Mouse (Mus musculus) adrenal gland, postnatal 4 days (tissue): ENCODE measurements around the gene Slitrk2. TPM values are rescaled to one million over a fixed set of nuclear protein-coding genes. Genes with fewer than 3 reads are reported as not detected.

Experiments used
- DNase-seq, 2 experiments: peaks; one replicate each; pipeline ENCODE4 v3.0.0; 2021 to 2022; ENCODE audit warnings: low spot score in 2 of 2, mixed read lengths in 2 of 2
- long read RNA-seq, 2 experiments: library from polyadenylated mRNA; stranded (forward); transcript quantifications; one replicate each; pipeline ENCODE4 v2.0.0; 2021
- total RNA-seq, 2 experiments: library from RNA; stranded (reverse); gene quantifications; 2 replicates each; pipeline ENCODE4 v1.2.3; 2021

The Slitrk2 gene
- 1 to 10 TPM; 3.0 to 4.1 TPM for total RNA-seq
- long read RNA-seq, experiment 1 = 0 reads
- long read RNA-seq, experiment 2 = 0 reads

- DNase-seq = no peak
Measured at GRCm38 (mm10) chrX:66648911-66649620, at the start of gene Slitrk2. Gene Slitrk2, plus strand, starts transcription at chrX:66649318.

- no peak for DNase-seq
Measured at GRCm38 (mm10) chrX:66605490-66605889, 43.6 kb upstream of the Slitrk2 start.

GRCm38 (mm10) chrX:66652455-66653144 is 3.5 kb downstream of the Slitrk2 start:
- no peak for DNase-seq

GRCm38 (mm10) chrX:66657365-66657764 is 8.2 kb downstream of the Slitrk2 start:
- no peak for DNase-seq

GRCm38 (mm10) chrX:66676959-66677358 is 27.8 kb downstream of the Slitrk2 start:
- DNase-seq = no peak

GRCm38 (mm10) chrX:66678646-66679045 is 29.5 kb downstream of the Slitrk2 start:
- no peak for DNase-seq
